Mouse (Mus musculus) embryo, embryonic 11.5 days (tissue): ENCODE results near the gene App.

Source experiments
- DNase-seq: peaks from one replicate; pipeline ENCODE4 v3.0.0-alpha.2; 2012; ENCODE audit warnings: low read depth, low spot score

The App gene

GRCm38 (mm10) chr16:85173373-85174081, at the start of gene App:
TSS of gene App (minus strand) at chr16:85173766.
- peak; percentile 79 for DNase-seq

- DNase-seq: no peak
These were observed 42.3 kb upstream of the App start for GRCm38 (mm10) chr16:85215846-85216245.

- no peak for DNase-seq
These were observed 41.6 kb upstream of the App start for GRCm38 (mm10) chr16:85215173-85215572.

GRCm38 (mm10) chr16:85195622-85196021, 22.1 kb upstream of the App start:
- no peak for DNase-seq

GRCm38 (mm10) chr16:85195167-85195566, 21.6 kb upstream of the App start:
- DNase-seq: no peak

GRCm38 (mm10) chr16:85181502-85181901, 7.9 kb upstream of the App start:
- no peak for DNase-seq

GRCm38 (mm10) chr16:85180710-85181109, 7.1 kb upstream of the App start:
- DNase-seq: no peak

GRCm38 (mm10) chr16:85176666-85177065, 3.1 kb upstream of the App start:
- DNase-seq: no peak

GRCm38 (mm10) chr16:85172571-85173372, 794 bp downstream of the App start:
- peak; percentile 46 for DNase-seq

GRCm38 (mm10) chr16:85171976-85172570, 1.5 kb downstream of the App start:
- peak; percentile 39 for DNase-seq

GRCm38 (mm10) chr16:85170826-85171510, 2.6 kb downstream of the App start:
- DNase-seq: no peak

- no peak for DNase-seq
These were observed 4.7 kb downstream of the App start for GRCm38 (mm10) chr16:85168821-85169220.

GRCm38 (mm10) chr16:85166205-85166604, 7.4 kb downstream of the App start:
- no peak for DNase-seq

GRCm38 (mm10) chr16:85165631-85166030, 7.9 kb downstream of the App start:
- DNase-seq: no peak

GRCm38 (mm10) chr16:85165177-85165576, 8.4 kb downstream of the App start:
- no peak for DNase-seq

GRCm38 (mm10) chr16:85162779-85163178, 10.8 kb downstream of the App start:
- DNase-seq: no peak

GRCm38 (mm10) chr16:85160140-85160539, 13.4 kb downstream of the App start:
- DNase-seq: no peak

- no peak for DNase-seq
These were observed 15.6 kb downstream of the App start for GRCm38 (mm10) chr16:85157796-85158546.

- DNase-seq: no peak
These were observed 16.4 kb downstream of the App start for GRCm38 (mm10) chr16:85157156-85157555.

GRCm38 (mm10) chr16:85155836-85156235, 17.7 kb downstream of the App start:
- no peak for DNase-seq

- DNase-seq: no peak
These were observed 21.1 kb downstream of the App start for GRCm38 (mm10) chr16:85152457-85152856.
